Mouse (Mus musculus) embryonic facial prominence, embryonic 11.5 days (tissue): ENCODE results near the gene Sppl2b. TPM values are rescaled to one million over a fixed set of nuclear protein-coding genes. Genes with fewer than 3 reads are reported as not detected.

ENCODE experiments used
- ATAC-seq: fragments of 200-750 bp; cut with Nextera tagmentation; replicated peaks from 2 replicates; pipeline ENCODE4 v1.8.0; 2017; ENCODE audit warnings: low read depth; ENCODE audit not compliant: insufficient number of reproducible peaks, low FRiP score, low TSS enrichment
- DNase-seq: peaks from one replicate; pipeline ENCODE4 v3.0.0-alpha.2; 2015; ENCODE audit warnings: low spot score
- H3K27ac ChIP-seq: fragments of 300-500 bp; sonication (generic); replicated peaks from 2 replicates; pipeline ENCODE4 v1.5.1; 2014; ENCODE audit warnings: mild to moderate bottlenecking, low read depth, low read length, control low read depth
- H3K27me3 ChIP-seq: fragments of 300-500 bp; sonication (generic); 2 replicates; pipeline ENCODE4 v1.6.1; 2014; ENCODE audit warnings: mild to moderate bottlenecking, low read length, moderate library complexity, mixed read lengths; ENCODE audit not compliant: control insufficient read depth, insufficient read depth
- H3K36me3 ChIP-seq: fragments of 300-500 bp; sonication (generic); replicated peaks from 2 replicates; pipeline ENCODE4 v1.6.1; 2014; ENCODE audit warnings: low read depth, mild to moderate bottlenecking, low read length, moderate library complexity, mixed read lengths; ENCODE audit not compliant: control insufficient read depth, insufficient read depth
- H3K4me1 ChIP-seq: fragments of 300-500 bp; sonication (generic); 2 replicates; pipeline ENCODE4 v1.6.1; 2014; ENCODE audit warnings: low read length, mixed read lengths; ENCODE audit not compliant: control insufficient read depth, insufficient read depth
- H3K4me2 ChIP-seq: fragments of 300-500 bp; sonication (generic); 2 replicates; pipeline ENCODE4 v1.6.1; 2014; ENCODE audit warnings: low read depth, mild to moderate bottlenecking, control low read depth, low read length, moderate library complexity
- H3K4me3 ChIP-seq: fragments of 300-500 bp; sonication (generic); 2 replicates; pipeline ENCODE4 v1.5.1; 2014; ENCODE audit warnings: low read depth, low read length, control low read depth
- H3K9ac ChIP-seq: fragments of 300-500 bp; sonication (generic); replicated peaks from 2 replicates; pipeline ENCODE4 v1.6.1; 2014; ENCODE audit warnings: mild to moderate bottlenecking, control low read depth, low read length
- H3K9me3 ChIP-seq: fragments of 300-500 bp; sonication (generic); replicated peaks from 2 replicates; pipeline ENCODE4 v1.6.1; 2016; ENCODE audit warnings: mild to moderate bottlenecking, low read length, inconsistent platforms, mixed read lengths; ENCODE audit not compliant: control insufficient read depth
- WGBS: fragments of 180-500 bp; shearing (Covaris S2); extraction: QIAGEN DNeasy Blood & Tissue Kit; methylation state at CpG from one replicate; pipeline ENCODE4 v1.1.7; 2014; 5-methylcytosine and 5-hydroxymethylcytosine counted together
- polyA plus RNA-seq: library from polyadenylated mRNA; unstranded; fragments of >200 nt; fragmentation: Nextera tagmentation; extraction: Ambion mirVana; gene quantifications from 2 replicates; pipeline ENCODE4 v1.2.1, GENCODE M21; 2014

The Sppl2b gene
- polyA plus RNA-seq, 1 experiment from 2014 or later = 17.1 TPM

GRCm38 (mm10) chr10:80819406-80819805 lies 35.7 kb upstream of the Sppl2b start:
- DNase-seq (no peak), ATAC-seq (no peak)
- WGBS = 53% methylated on average over 3 of the region's 3 CpGs

GRCm38 (mm10) chr10:80821991-80822390 lies 33.1 kb upstream of the Sppl2b start:
- Histone ChIP-seq H3K4me2 (no peak overlapping the region), H3K27me3 (no peaks in the 10 kb centered on the region), H3K27ac (no peak overlapping the region), H3K36me3 (no peaks in the 10 kb centered on the region), H3K4me1 (no peaks in the 10 kb centered on the region), H3K9ac (no peak overlapping the region), H3K4me3 (no peak overlapping the region), H3K9me3 (no peaks in the 10 kb centered on the region)
- 50% methylated on average over 2 of the region's 2 CpGs for WGBS
- ATAC-seq (no peak), DNase-seq (peak; percentile 50)

More at GRCm38 (mm10) chr10:80819406-80819805, 35.7 kb upstream of the Sppl2b start:
- Histone ChIP-seq H3K27ac (no peak overlapping the region), H3K4me2 (no peak overlapping the region), H3K9me3 (no peaks in the 10 kb centered on the region), H3K4me3 (no peak overlapping the region), H3K9ac (no peak overlapping the region), H3K4me1 (no peaks in the 10 kb centered on the region), H3K27me3 (no peaks in the 10 kb centered on the region), H3K36me3 (no peaks in the 10 kb centered on the region)

GRCm38 (mm10) chr10:80822528-80822927 lies 32.5 kb upstream of the Sppl2b start:
- Histone ChIP-seq H3K36me3 (no peaks in the 10 kb centered on the region), H3K4me2 (no peak overlapping the region), H3K9ac (no peak overlapping the region), H3K4me1 (no peaks in the 10 kb centered on the region; the same call in 1 of the 2 replicates), H3K4me3 (no peak overlapping the region), H3K27ac (no peak overlapping the region), H3K27me3 (no peaks in the 10 kb centered on the region), H3K9me3 (no peaks in the 10 kb centered on the region)
- 85% methylated on average over 5 of the region's 5 CpGs for WGBS
- DNase-seq (no peak), ATAC-seq (no peak)

GRCm38 (mm10) chr10:80823316-80823715 lies 31.8 kb upstream of the Sppl2b start:
- no peak for ATAC-seq
- H3K4me1 ChIP-seq = peaks cover 2% of the 10 kb centered on the region; the same call in 1 of the 2 replicates
- no peak overlapping the region for H3K4me3 ChIP-seq

GRCm38 (mm10) chr10:80823847-80824643 lies 31.0 kb upstream of the Sppl2b start:
- Histone ChIP-seq H3K4me3 (no peak overlapping the region), H3K36me3 (no peaks in the 10 kb centered on the region), H3K4me1 (peaks cover 2% of the 10 kb centered on the region; the same call in 1 of the 2 replicates), H3K9ac (no peak overlapping the region), H3K9me3 (no peaks in the 10 kb centered on the region), H3K4me2 (no peak overlapping the region), H3K27me3 (no peaks in the 10 kb centered on the region), H3K27ac (no peak overlapping the region)
- no peak for DNase-seq
- WGBS = 64% methylated on average over 8 of the region's 8 CpGs
- ATAC-seq = no peak

More at GRCm38 (mm10) chr10:80823316-80823715, 31.8 kb upstream of the Sppl2b start:
- DNase-seq = no peak
- Histone ChIP-seq H3K9me3 (no peaks in the 10 kb centered on the region), H3K27me3 (no peaks in the 10 kb centered on the region), H3K36me3 (no peaks in the 10 kb centered on the region), H3K9ac (no peak overlapping the region), H3K4me2 (no peak overlapping the region), H3K27ac (no peak overlapping the region)
- WGBS = 88% methylated on average over 1 of the region's 1 CpGs

- Histone ChIP-seq H3K36me3 (peaks cover 5% of the 10 kb centered on the region), H3K4me1 (peaks cover 2% of the 10 kb centered on the region; the same call in 1 of the 2 replicates), H3K9me3 (no peaks in the 10 kb centered on the region), H3K4me2 (no peak overlapping the region), H3K4me3 (no peak overlapping the region), H3K27me3 (no peaks in the 10 kb centered on the region), H3K9ac (no peak overlapping the region), H3K27ac (no peak overlapping the region)
- no peak for DNase-seq
- ATAC-seq = no peak
- whole genome bisulfite sequencing = 72% methylated on average over 2 of the region's 2 CpGs
Measured at GRCm38 (mm10) chr10:80824827-80825226, 30.2 kb upstream of the Sppl2b start.

GRCm38 (mm10) chr10:80826151-80827062 lies 28.7 kb upstream of the Sppl2b start, which contains the start of gene Oaz1:
TSS of gene Oaz1 (plus strand) at chr10:80826656.
- DNase-seq (peak; percentile 99), ATAC-seq (peak; percentile 95)
- H3K27me3 ChIP-seq = no peaks in the 10 kb centered on the region
- peak within 1 kb of the TSS; percentile 94 for H3K4me2 ChIP-seq
- under 1% methylated on average over 75 of the region's 82 CpGs for WGBS
- H3K9me3 ChIP-seq = no peaks in the 10 kb centered on the region
- H3K4me3 ChIP-seq = peak within 1 kb of the TSS; percentile 77
- H3K4me1 ChIP-seq = peaks cover 2% of the 10 kb centered on the region; the same call in 1 of the 2 replicates
- H3K27ac ChIP-seq = peak within 1 kb of the TSS; percentile 72
- peak within 1 kb of the TSS; percentile 94 for H3K9ac ChIP-seq
- peaks cover 5% of the 10 kb centered on the region for H3K36me3 ChIP-seq
